Mouse (Mus musculus): Measurements from ENCODE around the gene Rgs5. TPM values are rescaled to one million over a fixed set of nuclear protein-coding genes. Genes with fewer than 3 reads are reported as not detected.

Gene Rgs5
- total RNA-seq, 1 experiment from 2014 or later, result not detected

DNA sequence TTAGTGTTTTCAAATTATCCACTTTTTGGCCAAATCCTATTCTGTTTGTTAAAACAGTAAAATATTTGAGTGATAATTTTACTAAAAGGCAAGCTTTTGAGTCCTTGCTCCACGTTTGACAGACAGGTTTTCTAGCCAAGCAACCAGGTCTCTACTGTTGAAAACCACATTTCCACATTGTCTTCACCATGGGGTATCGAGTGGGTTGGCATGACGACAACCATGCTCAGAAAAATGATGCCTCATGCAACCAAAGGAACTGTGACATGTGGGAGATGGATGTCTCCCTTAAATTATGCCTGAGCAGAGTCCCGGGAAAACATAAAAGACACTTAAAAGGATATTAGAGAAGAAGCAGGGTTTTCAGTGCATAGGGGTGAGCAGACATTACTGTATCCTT lies 41.9 kb downstream of the Rgs5 start:
- ATAC-seq (replicated peaks in 1 of 2; ENCODE audit: insufficient read depth in 1 of 2, low FRiP score in 2 of 2, low TSS enrichment in 1 of 2, low read depth in 1 of 2, poor library complexity in 2 of 2, severe bottlenecking in 2 of 2), result no peak

DNA sequence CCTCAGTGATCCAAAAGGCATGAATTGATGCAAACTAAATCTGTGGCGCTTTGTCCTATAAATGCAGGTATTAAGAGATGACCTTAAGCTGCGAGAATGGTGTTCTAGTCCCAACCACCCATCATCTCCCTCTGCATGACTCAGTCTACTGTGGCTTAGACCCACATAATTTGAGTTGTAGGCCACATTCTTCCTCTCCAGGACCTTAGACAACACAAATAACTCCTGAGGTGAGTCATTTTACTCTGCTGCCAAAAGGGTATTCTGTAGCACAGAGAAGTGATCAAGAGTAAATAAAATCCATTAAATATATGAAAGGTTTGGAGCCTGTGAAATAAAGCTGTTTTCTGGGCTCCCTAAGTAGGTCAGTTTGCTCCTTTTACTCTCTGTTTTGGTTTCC lies 43.9 kb downstream of the Rgs5 start:
- no peak for ATAC-seq (replicated peaks in 1 of 2; ENCODE audit: insufficient read depth in 1 of 2, low FRiP score in 2 of 2, low TSS enrichment in 1 of 2, low read depth in 1 of 2, poor library complexity in 2 of 2, severe bottlenecking in 2 of 2)

DNA sequence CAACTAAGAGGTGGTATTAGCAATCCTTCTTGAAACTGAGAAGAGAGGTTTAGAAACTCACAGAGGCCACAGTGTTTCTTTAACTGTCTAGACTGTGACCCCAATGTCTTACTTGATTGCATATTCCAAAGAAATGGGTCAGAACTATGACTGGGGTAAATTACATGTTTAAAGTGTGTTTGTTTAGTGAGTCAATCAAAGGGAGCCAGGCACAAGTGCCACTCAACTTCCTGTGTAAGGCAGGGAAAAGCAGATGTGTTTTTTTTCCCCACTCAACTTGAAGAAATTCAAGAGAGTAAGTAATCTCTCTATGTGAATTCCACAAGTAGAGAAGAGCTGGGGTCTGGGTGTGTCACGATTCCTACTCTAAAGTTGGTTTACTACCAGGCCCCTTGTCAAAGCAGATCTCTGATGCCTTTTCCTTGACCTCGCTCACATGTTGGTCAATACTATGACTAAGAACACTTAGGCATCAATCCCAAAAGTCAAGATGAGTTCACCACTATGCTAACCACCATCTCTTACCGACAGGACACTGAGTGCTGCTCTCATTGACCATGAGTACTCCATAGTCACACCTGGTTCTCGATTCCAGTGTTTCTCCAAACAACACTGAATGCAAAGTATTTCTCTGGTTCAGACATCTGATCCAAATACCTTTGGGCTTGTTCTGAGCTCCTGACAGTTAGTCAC lies 49.2 kb downstream of the Rgs5 start:
- ATAC-seq (replicated peaks in 1 of 2; ENCODE audit: insufficient read depth in 1 of 2, low FRiP score in 2 of 2, low TSS enrichment in 1 of 2, low read depth in 1 of 2, poor library complexity in 2 of 2, severe bottlenecking in 2 of 2), result no peak

DNA sequence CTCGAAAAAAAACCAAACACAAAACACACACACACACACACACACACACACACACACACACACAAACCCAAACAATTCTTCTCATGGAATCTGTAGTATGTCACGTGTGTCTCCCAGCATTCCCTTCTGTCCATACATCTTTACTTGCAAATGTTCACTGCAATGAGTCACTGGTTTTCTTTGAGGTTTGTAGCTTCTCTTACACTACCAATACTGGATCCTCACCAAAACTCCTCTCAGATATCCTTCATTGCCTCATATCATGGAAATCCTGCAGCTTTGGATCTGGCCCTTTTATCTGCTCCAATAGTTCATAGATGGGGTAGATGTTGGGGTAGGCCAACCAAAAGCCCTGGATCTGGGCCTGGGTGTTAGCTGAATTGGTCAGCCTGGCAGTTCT lies 66.5 kb downstream of the Rgs5 start:
- no peak for ATAC-seq (replicated peaks in 1 of 2; ENCODE audit: insufficient read depth in 1 of 2, low FRiP score in 2 of 2, low TSS enrichment in 1 of 2, low read depth in 1 of 2, poor library complexity in 2 of 2, severe bottlenecking in 2 of 2)

DNA sequence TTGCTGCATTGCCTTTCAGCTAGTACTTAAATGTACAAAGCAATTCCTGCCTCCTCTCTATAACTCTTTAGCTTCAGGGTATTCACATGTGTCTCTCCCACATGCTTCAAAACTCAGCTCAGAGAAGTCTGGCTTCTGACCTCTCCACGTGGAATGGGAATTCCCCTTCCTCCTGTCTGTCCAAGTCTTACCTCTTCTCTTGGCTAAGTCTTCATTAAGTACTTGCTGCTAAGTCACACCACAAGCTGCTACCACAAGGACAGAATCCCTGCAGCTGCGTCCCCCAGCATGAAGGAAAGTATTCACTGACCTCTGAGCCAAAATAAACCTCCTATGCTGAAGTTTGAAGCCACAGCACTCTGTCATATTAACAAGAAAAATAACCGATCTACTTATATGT lies 71.0 kb downstream of the Rgs5 start:
- no peak for ATAC-seq (replicated peaks in 1 of 2; ENCODE audit: insufficient read depth in 1 of 2, low FRiP score in 2 of 2, low TSS enrichment in 1 of 2, low read depth in 1 of 2, poor library complexity in 2 of 2, severe bottlenecking in 2 of 2)

DNA sequence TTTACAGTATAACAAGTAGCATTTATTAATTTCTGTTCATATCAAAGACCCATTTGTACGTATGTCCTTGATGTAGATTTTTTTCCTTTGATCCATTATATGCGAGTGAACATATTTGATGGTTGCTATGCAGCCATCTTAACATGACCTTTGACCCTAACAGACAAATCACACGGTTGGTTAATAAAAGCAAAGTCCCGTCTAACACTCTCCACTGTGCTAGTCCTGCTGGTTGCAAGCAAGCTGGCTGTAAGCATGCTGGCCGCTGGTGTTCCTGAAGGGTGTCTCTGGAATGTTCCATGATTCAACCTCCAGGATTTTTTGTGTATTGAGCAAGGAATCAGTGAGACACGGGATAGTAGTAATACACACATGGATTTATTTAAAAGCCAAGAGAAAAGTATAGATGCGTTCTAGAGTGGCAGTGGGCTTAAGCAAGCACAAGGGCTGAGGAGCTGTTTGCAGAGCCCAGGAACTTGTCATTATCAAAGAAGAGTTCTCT lies 75.3 kb downstream of the Rgs5 start:
- no peak for ATAC-seq (replicated peaks in 1 of 2; ENCODE audit: insufficient read depth in 1 of 2, low FRiP score in 2 of 2, low TSS enrichment in 1 of 2, low read depth in 1 of 2, poor library complexity in 2 of 2, severe bottlenecking in 2 of 2)

DNA sequence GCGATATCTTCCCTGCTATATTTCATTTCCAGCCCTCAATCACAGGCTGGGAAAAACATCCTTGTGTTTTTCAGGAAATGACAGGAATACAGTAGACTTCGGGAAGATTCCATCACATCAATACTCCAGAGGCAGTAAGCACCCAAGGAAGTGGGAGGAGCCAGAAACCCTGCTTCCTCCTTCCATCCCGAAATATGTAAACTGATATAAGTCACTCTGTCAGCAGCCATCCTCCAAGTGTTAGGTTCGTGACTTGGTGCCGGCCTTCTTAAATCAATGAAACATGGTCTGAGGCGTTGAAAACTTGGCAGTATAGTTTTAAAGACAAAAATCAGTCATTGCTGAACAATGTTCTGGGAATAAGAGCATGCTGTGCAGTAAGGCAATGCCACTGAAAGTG lies 80.8 kb downstream of the Rgs5 start:
- no peak for ATAC-seq (replicated peaks in 1 of 2; ENCODE audit: insufficient read depth in 1 of 2, low FRiP score in 2 of 2, low TSS enrichment in 1 of 2, low read depth in 1 of 2, poor library complexity in 2 of 2, severe bottlenecking in 2 of 2)

DNA sequence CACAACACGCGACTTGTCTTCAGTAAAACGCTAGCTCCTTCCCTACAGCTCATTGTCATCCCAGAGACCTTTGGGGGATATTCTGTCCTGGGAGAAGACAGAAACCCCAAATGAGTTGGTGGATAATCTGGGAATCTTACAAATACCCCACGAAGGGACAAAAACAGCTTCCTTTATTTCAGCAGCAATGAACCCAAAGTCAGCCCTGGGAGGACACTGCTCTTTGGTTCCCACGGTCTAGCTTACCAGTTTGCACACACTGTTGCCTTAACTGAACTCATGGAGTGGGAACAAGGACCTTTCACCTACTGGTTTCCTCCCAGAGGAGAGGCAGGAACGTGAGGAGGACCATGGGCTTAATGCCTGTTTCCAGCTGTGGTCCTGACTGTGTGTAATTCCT lies 81.9 kb downstream of the Rgs5 start:
- no peak for ATAC-seq (replicated peaks in 1 of 2; ENCODE audit: insufficient read depth in 1 of 2, low FRiP score in 2 of 2, low TSS enrichment in 1 of 2, low read depth in 1 of 2, poor library complexity in 2 of 2, severe bottlenecking in 2 of 2)

DNA sequence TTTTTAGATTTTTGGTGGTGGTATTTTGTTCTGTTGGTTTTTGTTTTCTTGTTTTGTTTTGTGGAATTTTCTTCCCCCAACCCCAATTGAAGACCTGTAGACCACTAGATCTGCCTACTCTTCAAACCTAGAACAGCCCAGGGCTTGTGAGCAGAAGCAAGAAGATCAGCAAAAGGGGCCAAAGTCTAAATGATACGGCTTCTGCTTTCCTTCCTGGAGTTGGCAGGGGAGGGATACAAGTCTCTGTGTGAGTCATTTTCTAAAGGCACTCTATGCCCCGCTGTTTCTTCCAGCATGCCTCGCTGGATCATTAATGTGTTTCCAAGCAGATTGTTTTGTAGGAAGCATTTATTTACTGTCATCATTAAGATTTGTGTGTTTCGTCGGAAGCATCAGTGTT lies 85.8 kb downstream of the Rgs5 start:
- ATAC-seq (replicated peaks in 1 of 2; ENCODE audit: insufficient read depth in 1 of 2, low FRiP score in 2 of 2, low TSS enrichment in 1 of 2, low read depth in 1 of 2, poor library complexity in 2 of 2, severe bottlenecking in 2 of 2), result no peak

Other genes with a start within 250 kb of the Rgs5 start
- 113 and 119 TPM in 2 replicates for gene Nuf2, start 124.0 kb upstream of the Rgs5 start, total RNA-seq (2017)
- not detected in 2 replicates for gene Rgs4, start 92.1 kb downstream of the Rgs5 start, total RNA-seq (2017)

All from hematopoietic stem cell, adult 5-6 weeks (primary cell).